Mouse (Mus musculus) lung, postnatal 0 days (tissue): Measurements from ENCODE around the gene Leng1. TPM values are rescaled to one million over a fixed set of nuclear protein-coding genes. Genes with fewer than 3 reads are reported as not detected.
A peak's percentile ranks its signal among the peaks of the same experiment; 100 is the strongest.

Source experiments
- ATAC-seq: fragments of 200-750 bp; cut with Nextera tagmentation; 2 replicates; pipeline ENCODE4 v1.8.0; 2017; ENCODE audit warnings: moderate library complexity
- DNase-seq: peaks from one replicate; pipeline ENCODE4 v3.0.0-alpha.2; 2016; ENCODE audit warnings: low spot score
- H3K27ac ChIP-seq: fragments of 300-500 bp; sonication (generic); 2 replicates; pipeline ENCODE4 v1.5.1; 2014; ENCODE audit warnings: antibody characterized with exemption, mild to moderate bottlenecking, low read length, mixed read lengths
- H3K27me3 ChIP-seq: fragments of 300-500 bp; sonication (generic); replicated peaks from 2 replicates; pipeline ENCODE4 v1.6.1; 2014; ENCODE audit warnings: low read length, mixed read lengths; ENCODE audit not compliant: insufficient read depth
- H3K36me3 ChIP-seq: fragments of 300-500 bp; sonication (generic); 2 replicates; pipeline ENCODE4 v1.6.1; 2014; ENCODE audit warnings: low read length, mixed read lengths; ENCODE audit not compliant: insufficient read depth
- H3K4me1 ChIP-seq: fragments of 300-500 bp; sonication (generic); 2 replicates; pipeline ENCODE4 v1.6.1; 2014; ENCODE audit warnings: antibody characterized with exemption, low read depth, low read length, mixed read lengths; ENCODE audit not compliant: insufficient read depth
- H3K4me2 ChIP-seq: fragments of 300-500 bp; sonication (generic); replicated peaks from 2 replicates; pipeline ENCODE4 v1.6.1; 2014; ENCODE audit warnings: low read depth, mild to moderate bottlenecking, low read length, moderate library complexity, mixed read lengths
- H3K4me3 ChIP-seq: fragments of 300-500 bp; sonication (generic); 2 replicates; pipeline ENCODE4 v1.5.1; 2014; ENCODE audit warnings: low read depth, low read length
- H3K9ac ChIP-seq: fragments of 300-500 bp; sonication (generic); replicated peaks from 2 replicates; pipeline ENCODE4 v1.6.1; 2014; ENCODE audit warnings: low read depth, mild to moderate bottlenecking
- H3K9me3 ChIP-seq: fragments of 300-500 bp; sonication (generic); 2 replicates; pipeline ENCODE4 v1.6.1; 2016; ENCODE audit warnings: low read length, mixed read lengths
- CTCF ChIP-seq: IDR thresholded peaks from 2 replicates; pipeline ENCODE4 v1.5.1; 2016; ENCODE audit warnings: antibody characterized with exemption, mild to moderate bottlenecking
- EP300 ChIP-seq: IDR thresholded peaks from 2 replicates; pipeline ENCODE4 v1.6.1; 2016; ENCODE audit warnings: antibody characterized with exemption, mild to moderate bottlenecking, control low read depth
- WGBS: fragments of 180-500 bp; shearing (Covaris S2); extraction: QIAGEN DNeasy Blood & Tissue Kit; methylation state at CpG from one replicate; pipeline ENCODE4 v1.1.7; 2014; 5-methylcytosine and 5-hydroxymethylcytosine counted together
- polyA plus RNA-seq: library from polyadenylated mRNA; unstranded; fragments of >200 nt; fragmentation: Nextera tagmentation; extraction: Ambion mirVana; gene quantifications from 2 replicates; pipeline ENCODE4 v1.2.1, GENCODE M21; 2015

The Leng1 gene
- polyA plus RNA-seq, 1 experiment from 2014 or later, result 16.0 TPM

DNA sequence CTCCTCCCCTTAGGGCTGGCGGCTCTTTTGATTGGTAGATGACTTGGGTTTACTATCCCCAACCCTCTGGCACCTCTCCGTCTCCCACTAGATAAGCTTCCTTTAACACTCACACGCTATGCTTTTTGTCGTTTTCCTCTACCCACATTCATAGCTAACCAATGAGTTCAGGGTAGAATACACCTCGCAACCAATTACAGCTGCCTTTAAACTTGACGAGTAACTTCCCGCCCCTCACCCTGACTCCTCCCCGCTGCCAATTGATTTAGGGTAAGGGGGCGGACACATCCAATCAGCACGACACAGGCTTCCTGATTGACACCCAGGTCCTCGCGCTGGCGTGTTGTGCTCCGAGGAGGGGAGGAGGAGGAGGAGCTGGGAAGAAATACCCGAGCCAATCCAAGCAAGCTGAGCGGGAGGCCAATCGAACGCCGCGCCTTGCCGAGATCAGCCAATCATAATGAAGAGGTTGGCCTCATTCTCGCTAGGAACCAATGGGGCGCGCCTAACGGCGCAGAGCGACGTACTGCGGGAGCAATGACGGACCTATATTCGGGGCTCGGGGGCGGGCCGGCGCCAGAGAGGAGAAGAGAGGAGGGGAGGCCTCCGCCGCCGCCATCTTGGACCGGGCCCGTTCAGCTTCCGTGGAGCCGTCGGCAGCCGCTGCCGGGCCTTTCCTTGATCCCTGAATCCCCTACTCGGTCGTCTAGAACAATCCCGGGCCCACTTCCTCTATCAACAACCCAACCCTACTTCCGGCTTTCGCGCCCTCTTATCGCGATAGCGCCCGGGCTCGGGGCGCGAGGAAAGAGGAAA lies 20.8 kb downstream of the Leng1 start, which contains the start of gene Cnot3:
TSS of gene Cnot3 (plus strand) at position 597 of the 816 bp plus-strand sequence.
- WGBS, result under 1% methylated on average over 46 of the region's 58 CpGs
- H3K27ac ChIP-seq, result peak within 1 kb of the TSS; percentile 99
- H3K4me1 ChIP-seq, result peaks cover 14% of the 10 kb centered on the region
- H3K4me2 ChIP-seq, result peak within 1 kb of the TSS; percentile 93
- DNase-seq (peak; percentile 100), ATAC-seq (peak; percentile 97)
- peak within 1 kb of the TSS; percentile 99 for H3K9ac ChIP-seq
- H3K9me3 ChIP-seq, result no peaks in the 10 kb centered on the region
- H3K27me3 ChIP-seq, result no peaks in the 10 kb centered on the region
- TF ChIP-seq EP300 (peak; percentile 83), CTCF (no peak)
- H3K36me3 ChIP-seq, result no peaks in the 10 kb centered on the region; the same call in 1 of the 2 replicates
- H3K4me3 ChIP-seq, result peak within 1 kb of the TSS; percentile 98

- Histone ChIP-seq H3K4me1 (peaks cover 14% of the 10 kb centered on the region), H3K4me2 (peak overlapping the region; percentile 49), H3K27ac (peak overlapping the region; percentile 33; the same call in 1 of the 2 replicates), H3K9me3 (no peaks in the 10 kb centered on the region), H3K9ac (no peak overlapping the region), H3K27me3 (no peaks in the 10 kb centered on the region), H3K36me3 (no peaks in the 10 kb centered on the region; the same call in 1 of the 2 replicates), H3K4me3 (peak overlapping the region; percentile 33)
- TF ChIP-seq EP300, result no peak
- no peak for TF ChIP-seq CTCF
- ATAC-seq (no peak), DNase-seq (no peak)
- WGBS, result under 1% methylated on average over 11 of the region's 11 CpGs
Measured at GRCm38 (mm10) chr7:3644348-3644671, 21.3 kb downstream of the Leng1 start.

- H3K4me3 ChIP-seq, result no peak overlapping the region
- 0 out of 2 replicates have a peak overlapping the region, but pooled peaks have one; percentile 33 for H3K27ac ChIP-seq
- TF ChIP-seq CTCF, result no peak
- no peak for TF ChIP-seq EP300
- no peaks in the 10 kb centered on the region for H3K9me3 ChIP-seq
- peaks cover 14% of the 10 kb centered on the region for H3K4me1 ChIP-seq
- DNase-seq (no peak), ATAC-seq (no peak)
- H3K4me2 ChIP-seq, result peak overlapping the region; percentile 49
- H3K27me3 ChIP-seq, result no peaks in the 10 kb centered on the region
- H3K9ac ChIP-seq, result no peak overlapping the region
- H3K36me3 ChIP-seq, result peaks cover 2% of the 10 kb centered on the region; the same call in 1 of the 2 replicates
- 16% methylated on average over 9 of the region's 9 CpGs for WGBS
Measured at GRCm38 (mm10) chr7:3643843-3644242, 21.8 kb downstream of the Leng1 start.

DNA sequence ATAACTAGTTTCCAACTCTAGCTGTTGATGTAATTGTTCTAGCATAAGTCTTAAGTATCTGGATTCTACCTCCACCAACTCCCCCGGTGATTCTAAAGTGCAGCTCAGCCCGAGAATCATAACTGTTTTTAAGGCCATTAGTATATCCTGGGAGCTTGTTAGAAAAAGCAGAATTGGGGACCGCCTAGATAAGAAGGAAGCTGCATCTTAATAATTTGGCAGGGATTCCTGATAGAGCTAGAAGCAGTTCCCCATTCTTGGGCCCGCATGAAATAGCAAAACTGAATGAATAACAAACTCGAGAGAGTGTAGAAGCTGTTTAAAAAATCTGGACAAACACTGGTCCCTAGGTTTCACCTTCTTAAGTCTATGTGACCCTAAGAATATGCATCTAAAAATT lies 22.2 kb downstream of the Leng1 start:
- H3K36me3 ChIP-seq, result peaks cover 6% of the 10 kb centered on the region; the same call in 1 of the 2 replicates

DNA sequence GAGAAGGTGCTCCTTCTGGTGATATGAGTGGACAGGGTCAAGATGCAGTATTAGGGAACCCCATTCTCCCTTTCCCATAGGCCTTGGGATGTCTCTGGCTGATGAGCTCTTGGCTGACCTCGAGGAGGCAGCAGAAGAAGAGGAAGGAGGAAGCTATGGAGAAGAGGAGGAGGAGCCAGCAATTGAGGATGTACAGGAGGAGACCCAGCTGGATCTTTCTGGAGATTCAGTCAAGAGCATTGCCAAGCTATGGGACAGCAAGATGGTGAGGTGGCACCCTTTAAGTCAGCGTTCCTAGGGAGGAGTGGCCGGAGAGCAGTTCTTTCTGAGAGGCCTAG lies 35.2 kb downstream of the Leng1 start:
- Histone ChIP-seq H3K4me1 (peaks cover 11% of the 10 kb centered on the region; the same call in 1 of the 2 replicates), H3K9me3 (no peaks in the 10 kb centered on the region), H3K9ac (peak overlapping the region; percentile 69), H3K36me3 (peaks cover 7% of the 10 kb centered on the region; the same call in 1 of the 2 replicates), H3K27me3 (no peaks in the 10 kb centered on the region), H3K4me3 (peak overlapping the region; percentile 65), H3K27ac (no peak overlapping the region), H3K4me2 (peak overlapping the region; percentile 76)
- ATAC-seq, result no peak
- WGBS, result 69% methylated on average over 3 of the region's 3 CpGs
- TF ChIP-seq CTCF (no peak), EP300 (no peak)
- no peak for DNase-seq

More for the DNA sequence above, 22.2 kb downstream of the Leng1 start:
- Histone ChIP-seq H3K27me3 (no peaks in the 10 kb centered on the region), H3K9ac (no peak overlapping the region), H3K4me3 (no peak overlapping the region), H3K27ac (no peak overlapping the region), H3K9me3 (no peaks in the 10 kb centered on the region), H3K4me1 (peaks cover 14% of the 10 kb centered on the region), H3K4me2 (no peak overlapping the region)
- TF ChIP-seq EP300 (no peak), CTCF (no peak)
- no peak for DNase-seq
- WGBS, result 65% methylated on average over 5 of the region's 5 CpGs
- no peak for ATAC-seq

DNA sequence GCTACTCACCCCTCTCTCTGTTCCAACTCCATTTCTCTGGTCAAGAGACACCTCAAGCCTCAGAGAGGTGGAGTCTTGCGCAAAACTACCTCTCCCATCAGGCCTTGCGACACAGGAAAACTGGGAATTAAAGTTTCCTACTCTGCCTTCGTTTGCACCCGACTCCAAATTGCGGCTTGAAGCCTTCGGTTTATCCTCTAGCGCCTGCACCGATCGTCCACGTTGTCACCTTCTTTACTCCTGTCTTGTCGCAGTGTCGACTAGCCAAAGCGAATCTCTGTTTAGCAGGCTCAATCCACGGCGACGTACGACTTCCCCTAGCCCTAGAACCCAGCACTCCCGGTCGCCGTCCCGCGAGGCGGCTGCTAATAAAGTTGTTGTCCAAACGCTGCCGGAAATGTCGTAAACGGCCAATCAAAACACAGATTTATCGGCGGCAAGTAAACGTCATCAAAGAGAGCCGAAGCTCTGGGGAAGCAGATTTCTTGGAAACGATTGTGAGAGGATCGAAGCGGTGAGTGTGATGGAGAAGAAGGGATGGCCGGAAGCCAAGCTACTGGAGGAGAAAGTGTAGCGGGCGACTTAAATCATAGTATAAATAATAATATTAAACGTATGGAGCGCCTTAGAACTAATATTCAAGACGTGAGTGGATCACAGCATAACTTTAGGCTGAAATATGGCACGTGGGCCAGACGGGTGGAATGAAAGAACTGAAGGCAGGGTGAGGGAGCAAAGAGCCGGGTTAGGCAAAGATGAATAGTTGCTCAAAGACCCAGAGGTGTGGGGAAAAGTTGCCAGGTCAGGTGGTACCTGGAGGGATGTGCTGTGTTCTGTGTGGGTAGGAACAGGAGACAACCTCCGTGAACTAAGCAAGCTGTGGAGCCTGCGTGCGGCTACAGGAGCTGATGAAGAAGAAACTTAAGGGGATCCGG lies 35.8 kb downstream of the Leng1 start, which contains the start of the genes Tfpt and Prpf31:
TSS of gene Tfpt (minus strand) at position 387 of the 935 bp plus-strand sequence.
TSS of gene Prpf31 (plus strand) at position 443 of the 935 bp plus-strand sequence.
- Histone ChIP-seq H3K4me1 (peaks cover 11% of the 10 kb centered on the region; the same call in 1 of the 2 replicates), H3K36me3 (peaks cover 1% of the 10 kb centered on the region; the same call in 1 of the 2 replicates), H3K27ac (peak within 1 kb of the TSS; percentile 94), H3K27me3 (no peaks in the 10 kb centered on the region), H3K9ac (peak within 1 kb of the TSS; percentile 69), H3K4me3 (peak within 1 kb of the TSS; percentile 65), H3K4me2 (peak within 1 kb of the TSS; percentile 76), H3K9me3 (no peaks in the 10 kb centered on the region)
- ATAC-seq (peak; percentile 94), DNase-seq (peak; percentile 98)
- 1% methylated on average over 47 of the region's 47 CpGs for WGBS
- TF ChIP-seq EP300, result peak; percentile 85
- TF ChIP-seq CTCF, result no peak
